Mouse (Mus musculus) myocyte (in vitro differentiated cells): ENCODE results near the gene Hint1.

Experiments
- CEBPB ChIP-seq: IDR thresholded peaks from 2 replicates; pipeline ENCODE4 v1.6.1; 2011; ENCODE audit warnings: mild to moderate bottlenecking, moderate library complexity; ENCODE audit not compliant: poor library complexity, insufficient read depth, severe bottlenecking
- E2F4 ChIP-seq: IDR thresholded peaks from one replicate; pipeline ENCODE4 v1.6.1; 2011; ENCODE audit warnings: mild to moderate bottlenecking, control low read depth, moderate library complexity; ENCODE audit not compliant: insufficient read depth
- MAX ChIP-seq: IDR thresholded peaks from one replicate; pipeline ENCODE4 v1.6.1; 2011; ENCODE audit warnings: low read depth, mild to moderate bottlenecking, control low read depth
- MYOD1 ChIP-seq, 3 experiments: IDR thresholded peaks; one replicate each; pipeline ENCODE4 v1.6.1; 2011; ENCODE audit warnings: control low read depth in 2 of 3, low read depth in 2 of 3, mild to moderate bottlenecking in 2 of 3, moderate library complexity in 1 of 3; ENCODE audit not compliant: insufficient read length in 2 of 3, control insufficient read depth in 1 of 3
- MYOG ChIP-seq, 3 experiments: IDR thresholded peaks; one replicate each; pipeline ENCODE4 v1.6.1; 2011; ENCODE audit warnings: control low read depth in 2 of 3, low read depth in 2 of 3, mild to moderate bottlenecking in 2 of 3; ENCODE audit not compliant: insufficient read length in 2 of 3, control insufficient read depth in 1 of 3, insufficient read depth in 1 of 3
- POLR2A ChIP-seq: IDR thresholded peaks from one replicate; pipeline ENCODE4 v1.6.1; 2011; ENCODE audit warnings: low read depth, mild to moderate bottlenecking, control low read depth, moderate library complexity; ENCODE audit not compliant: insufficient read length
- POLR2AphosphoS2 ChIP-seq: IDR thresholded peaks from one replicate; pipeline ENCODE4 v1.6.1; 2011; ENCODE audit warnings: low read depth, control low read depth; ENCODE audit not compliant: insufficient read length
- REST ChIP-seq: IDR thresholded peaks from one replicate; pipeline ENCODE4 v1.6.1; 2011; ENCODE audit warnings: mild to moderate bottlenecking, control low read depth, moderate library complexity; ENCODE audit not compliant: insufficient read depth, insufficient read length
- SRF ChIP-seq: IDR thresholded peaks from one replicate; pipeline ENCODE4 v1.6.1; 2011; ENCODE audit warnings: low read depth; ENCODE audit not compliant: control insufficient read depth, insufficient read length
- TCF12 ChIP-seq: IDR thresholded peaks from one replicate; pipeline ENCODE4 v1.6.1; 2011; ENCODE audit warnings: mild to moderate bottlenecking, control low read depth; ENCODE audit not compliant: poor library complexity, insufficient read depth, severe bottlenecking
- TCF3 ChIP-seq: IDR thresholded peaks from one replicate; pipeline ENCODE4 v1.6.1; 2011; ENCODE audit warnings: low read depth, control low read depth; ENCODE audit not compliant: insufficient read length
- USF1 ChIP-seq: IDR thresholded peaks from one replicate; pipeline ENCODE4 v1.6.1; 2011; ENCODE audit warnings: low read depth, mild to moderate bottlenecking, control low read depth, moderate library complexity

DNA sequence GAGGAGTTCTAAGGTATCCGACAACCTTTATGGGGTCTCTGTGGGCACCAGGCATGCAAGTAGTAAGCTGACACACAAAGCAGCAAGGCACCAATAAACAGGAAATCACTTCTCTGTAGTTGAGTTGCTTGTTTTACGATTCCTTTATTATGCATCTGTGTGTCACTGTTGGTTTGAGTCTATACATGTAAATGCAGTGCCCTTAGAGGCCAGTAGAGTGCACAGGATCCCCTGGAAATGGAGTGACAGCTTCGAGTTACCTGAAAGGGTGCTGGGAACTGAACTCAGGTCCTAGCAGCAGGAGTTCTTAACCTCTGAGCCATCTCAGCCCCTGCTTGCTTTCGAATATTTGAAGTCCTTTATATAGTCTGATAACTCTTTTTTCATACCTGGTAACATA, 26.5 kb upstream of the Hint1 start:
- TF ChIP-seq POLR2A (no peak), POLR2AphosphoS2 (no peak), MYOG (IDR thresholded peaks at IDR 0.05; ENCODE audit: control insufficient read depth in 1 of 3, insufficient read depth in 1 of 3, insufficient read length in 2 of 3, low read depth in 2 of 3) (no peak), USF1 (no peak), E2F4 (no peak), TCF12 (no peak), CEBPB (no peak), MYOD1 (IDR thresholded peaks at IDR 0.05; ENCODE audit: control insufficient read depth in 1 of 3, insufficient read length in 2 of 3, low read depth in 2 of 3) (no peak), REST (no peak), MAX (no peak), TCF3 (no peak), SRF (no peak)
